Mouse (Mus musculus): ENCODE data around the gene Vangl2. TPM values are rescaled to one million over a fixed set of nuclear protein-coding genes. Genes with fewer than 3 reads are reported as not detected.

Gene Vangl2
- polyA plus RNA-seq, 1 experiment: 7.5 TPM

DNA sequence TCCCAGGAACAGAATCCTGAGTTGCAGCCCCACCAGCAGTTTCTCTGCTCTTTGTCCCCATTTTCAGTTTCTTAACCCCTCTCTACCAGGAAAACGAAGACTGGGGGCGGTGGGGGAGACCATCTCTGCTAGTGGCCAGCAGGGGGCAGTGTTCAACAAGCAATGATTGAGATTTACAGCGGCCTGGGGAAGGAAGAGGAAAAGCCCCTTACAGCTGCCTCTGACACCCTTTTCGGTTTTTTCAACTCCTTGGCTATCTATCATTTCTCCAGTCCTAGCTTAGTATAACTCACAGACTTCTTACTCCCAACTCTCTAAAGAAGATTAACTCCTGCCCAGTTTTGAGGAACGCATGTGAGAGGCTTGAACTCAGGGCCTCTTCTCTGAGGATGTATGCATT lies 18.7 kb upstream of the Vangl2 start:
- no peak for TF ChIP-seq POLR2A (IDR thresholded peaks at IDR 0.05; ENCODE audit: extremely low read depth, insufficient read depth, low read length)
- peak; percentile 76 for TF ChIP-seq CTCF (IDR thresholded peaks at IDR 0.05; ENCODE audit: extremely low read depth, insufficient read depth, low read length)
- H3K4me1 ChIP-seq (ENCODE audit: control insufficient read depth, insufficient read depth, low read length): no peaks in the 10 kb centered on the region
- no peak overlapping the region for H3K4me3 ChIP-seq (ENCODE audit: insufficient read depth, low read length)
- no peak overlapping the region for H3K27ac ChIP-seq (ENCODE audit: insufficient read depth, low read length)

DNA sequence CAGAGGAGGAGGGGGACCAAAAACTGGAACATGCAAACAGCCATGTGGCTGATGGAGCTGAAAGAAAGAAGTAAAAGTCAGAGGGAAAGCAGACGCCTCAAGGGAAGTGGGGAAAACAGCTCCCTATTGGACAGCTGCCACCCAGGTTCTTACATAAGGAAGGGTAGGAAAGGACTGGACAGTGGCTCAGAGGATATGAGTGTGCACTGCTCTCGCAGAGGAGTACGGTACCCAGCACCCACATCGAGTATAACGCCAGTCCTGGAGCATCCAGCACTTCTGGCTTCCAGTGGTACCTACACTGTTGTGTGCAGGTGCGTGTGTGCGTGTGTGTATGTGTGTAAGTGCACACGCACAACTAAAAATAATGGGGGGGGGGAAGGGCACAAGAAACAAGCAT lies 18.2 kb upstream of the Vangl2 start:
- Histone ChIP-seq H3K4me3 (ENCODE audit: insufficient read depth, low read length) (no peak overlapping the region), H3K4me1 (ENCODE audit: control insufficient read depth, insufficient read depth, low read length) (no peaks in the 10 kb centered on the region), H3K27ac (ENCODE audit: insufficient read depth, low read length) (no peak overlapping the region)
- no peak for TF ChIP-seq POLR2A (IDR thresholded peaks at IDR 0.05; ENCODE audit: extremely low read depth, insufficient read depth, low read length)
- TF ChIP-seq CTCF (IDR thresholded peaks at IDR 0.05; ENCODE audit: extremely low read depth, insufficient read depth, low read length): no peak

DNA sequence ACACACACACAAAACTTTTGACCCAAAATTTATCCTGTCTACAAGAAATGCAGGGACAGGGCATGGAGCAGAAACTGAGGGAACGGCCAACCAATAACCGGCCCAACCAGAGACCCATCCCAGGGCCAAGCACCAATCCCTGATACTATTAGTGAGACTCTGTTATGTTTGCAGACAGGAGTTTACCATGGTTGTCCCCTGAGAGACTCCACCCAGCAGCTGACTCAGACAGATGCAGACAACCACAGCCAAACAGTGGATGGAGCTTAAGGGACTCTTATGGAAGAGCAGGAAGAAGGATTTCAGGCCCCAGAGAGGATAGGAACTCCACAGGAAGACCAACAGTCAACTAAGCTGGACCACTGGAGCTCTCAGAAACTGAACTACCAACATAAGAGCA lies 1.7 kb upstream of the Vangl2 start:
- no peak for TF ChIP-seq POLR2A (IDR thresholded peaks at IDR 0.05; ENCODE audit: extremely low read depth, insufficient read depth, low read length)
- TF ChIP-seq CTCF (IDR thresholded peaks at IDR 0.05; ENCODE audit: extremely low read depth, insufficient read depth, low read length): no peak

DNA sequence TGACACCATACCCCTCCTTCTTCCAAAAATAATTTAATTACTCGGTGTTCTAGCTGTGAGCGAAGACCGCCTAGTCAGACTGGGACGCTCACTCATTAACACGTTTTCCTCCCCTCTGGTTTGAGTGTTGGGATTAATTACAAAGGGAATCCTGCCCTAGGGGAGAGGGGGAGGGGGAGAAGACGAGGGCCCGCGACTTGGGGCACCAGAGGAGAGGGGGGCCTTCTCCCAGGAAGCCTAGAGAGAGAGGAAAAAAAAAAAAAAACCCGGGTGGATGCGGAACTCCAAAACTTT lies 488 bp downstream of the Vangl2 start:
- TF ChIP-seq POLR2A (IDR thresholded peaks at IDR 0.05; ENCODE audit: extremely low read depth, insufficient read depth, low read length): no peak
- TF ChIP-seq CTCF (IDR thresholded peaks at IDR 0.05; ENCODE audit: extremely low read depth, insufficient read depth, low read length): no peak
- Histone ChIP-seq H3K4me3 (ENCODE audit: insufficient read depth, low read length) (peak overlapping the region; percentile 59), H3K4me1 (ENCODE audit: control insufficient read depth, insufficient read depth, low read length) (peaks cover 1% of the 10 kb centered on the region; the same call in 1 of the 2 replicates), H3K27ac (ENCODE audit: insufficient read depth, low read length) (peak overlapping the region; percentile 90)

More for the DNA sequence above, 1.7 kb upstream of the Vangl2 start:
- Histone ChIP-seq H3K4me3 (ENCODE audit: insufficient read depth, low read length) (no peak overlapping the region), H3K4me1 (ENCODE audit: control insufficient read depth, insufficient read depth, low read length) (peaks cover 1% of the 10 kb centered on the region; the same call in 1 of the 2 replicates), H3K27ac (ENCODE audit: insufficient read depth, low read length) (no peak overlapping the region)

DNA sequence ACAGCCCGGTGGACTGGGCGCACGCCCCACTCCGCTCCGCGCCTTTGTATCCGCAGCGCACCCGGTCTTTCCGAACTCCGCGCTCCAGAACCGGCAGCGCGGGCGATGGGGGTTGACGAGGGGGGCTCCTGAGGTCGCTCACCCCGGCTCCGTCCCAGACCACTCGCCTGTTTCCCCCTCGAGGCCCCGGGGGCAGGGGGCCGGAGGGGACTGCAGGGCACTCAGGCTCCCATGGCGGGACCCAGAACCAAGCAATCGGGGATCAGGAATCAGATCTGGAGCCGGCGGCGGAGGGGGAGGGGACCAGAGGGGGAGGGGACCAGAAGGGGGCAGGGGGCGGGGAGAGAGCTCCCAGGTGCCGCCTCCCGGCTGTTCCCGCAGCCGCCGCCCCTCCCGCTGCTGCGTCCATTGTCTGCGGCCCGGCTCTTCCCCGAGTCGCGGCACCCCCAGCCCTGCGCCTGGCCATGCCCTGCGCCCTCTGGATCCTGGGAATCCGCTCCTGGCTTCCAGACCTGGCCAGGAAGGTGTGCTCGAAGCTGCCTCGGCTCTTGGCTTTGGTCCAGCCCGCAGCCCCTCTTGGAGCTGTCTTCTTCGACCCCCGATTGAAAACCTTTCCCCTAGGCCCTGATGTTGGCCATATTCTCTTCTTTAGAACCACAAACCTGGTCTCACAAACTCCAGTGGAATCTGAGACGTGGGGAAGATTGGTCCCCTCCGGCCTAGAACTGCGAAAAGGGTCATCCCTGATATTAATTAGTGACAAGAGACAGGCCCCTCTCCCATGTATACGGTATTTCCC lies 1.0 kb downstream of the Vangl2 start:
- Histone ChIP-seq H3K27ac (ENCODE audit: insufficient read depth, low read length) (peak overlapping the region; percentile 90), H3K4me3 (ENCODE audit: insufficient read depth, low read length) (peak overlapping the region; percentile 59), H3K4me1 (ENCODE audit: control insufficient read depth, insufficient read depth, low read length) (peaks cover 1% of the 10 kb centered on the region; the same call in 1 of the 2 replicates)
- TF ChIP-seq POLR2A (IDR thresholded peaks at IDR 0.05; ENCODE audit: extremely low read depth, insufficient read depth, low read length): no peak; the same call in 1 of the 2 replicates
- TF ChIP-seq CTCF (IDR thresholded peaks at IDR 0.05; ENCODE audit: extremely low read depth, insufficient read depth, low read length): no peak

DNA sequence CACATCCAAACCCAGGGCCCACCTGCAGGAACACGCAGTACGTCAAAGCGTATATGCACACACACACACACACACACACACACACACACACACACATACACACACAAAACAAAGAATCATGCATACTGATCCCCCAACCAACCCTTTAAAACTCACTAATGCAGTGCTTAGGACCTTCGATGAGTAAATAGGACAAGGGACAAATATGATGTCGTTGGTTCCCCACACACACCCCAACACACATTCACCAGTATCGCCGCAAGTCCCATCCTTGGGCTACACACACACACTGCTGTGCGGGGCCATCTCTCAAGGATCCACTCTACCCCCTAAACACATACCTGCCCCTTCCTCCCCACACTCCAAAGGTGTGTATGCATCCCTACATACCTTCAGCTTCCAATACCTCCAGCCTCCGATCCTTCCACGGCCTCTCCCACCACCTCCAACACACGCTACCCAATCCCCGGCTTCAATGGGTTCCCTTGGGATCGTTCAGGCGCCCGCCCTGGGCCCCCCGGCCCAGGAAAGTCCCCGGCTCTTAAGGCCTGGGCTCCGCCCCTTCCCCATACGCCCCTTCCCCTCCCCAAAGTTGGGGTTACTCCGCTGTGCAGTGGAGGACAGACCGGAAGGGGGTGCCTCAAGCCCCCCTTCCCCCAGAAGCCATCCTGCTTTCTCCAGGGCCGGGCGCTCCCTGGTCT lies 1.9 kb downstream of the Vangl2 start:
- Histone ChIP-seq H3K4me1 (ENCODE audit: control insufficient read depth, insufficient read depth, low read length) (peaks cover 1% of the 10 kb centered on the region; the same call in 1 of the 2 replicates), H3K27ac (ENCODE audit: insufficient read depth, low read length) (no peak overlapping the region), H3K4me3 (ENCODE audit: insufficient read depth, low read length) (peak overlapping the region; percentile 59)
- TF ChIP-seq CTCF (IDR thresholded peaks at IDR 0.05; ENCODE audit: extremely low read depth, insufficient read depth, low read length) (no peak), POLR2A (IDR thresholded peaks at IDR 0.05; ENCODE audit: extremely low read depth, insufficient read depth, low read length) (no peak)

DNA sequence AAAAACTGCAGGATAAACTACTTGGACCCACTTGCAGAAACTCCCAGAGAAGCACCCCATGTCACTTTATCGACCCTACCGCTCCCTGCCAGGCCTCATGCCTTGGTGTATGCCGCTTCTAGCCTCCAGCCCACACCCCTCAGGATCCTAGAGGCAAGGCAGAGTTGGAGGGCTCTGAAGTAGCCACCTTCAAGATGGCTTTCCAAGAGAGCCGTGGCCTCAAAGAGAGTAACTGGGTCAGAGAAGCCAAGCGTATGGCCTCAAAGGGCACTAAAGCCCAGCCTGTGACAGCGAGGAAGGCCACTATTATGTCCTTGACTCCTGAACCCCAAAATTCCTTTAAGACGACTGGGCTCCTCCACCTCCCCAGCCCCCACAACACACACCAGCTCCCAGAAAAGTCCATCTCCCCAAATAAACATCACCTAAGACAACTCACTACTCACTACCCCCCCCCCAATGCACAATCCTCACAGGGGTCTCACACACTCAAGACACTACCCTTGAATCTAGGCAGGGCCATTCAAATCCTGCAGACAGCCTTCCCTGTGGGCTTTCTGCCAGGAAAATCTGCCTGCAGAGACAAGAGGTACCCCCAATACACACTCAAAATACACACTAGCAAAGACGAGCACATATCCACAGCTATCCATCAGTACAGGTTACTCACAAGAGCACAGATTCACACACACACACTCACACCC lies 2.9 kb downstream of the Vangl2 start:
- peak overlapping the region; percentile 59; the same call in 1 of the 2 replicates for H3K4me3 ChIP-seq (ENCODE audit: insufficient read depth, low read length)
- TF ChIP-seq CTCF (IDR thresholded peaks at IDR 0.05; ENCODE audit: extremely low read depth, insufficient read depth, low read length) (no peak), POLR2A (IDR thresholded peaks at IDR 0.05; ENCODE audit: extremely low read depth, insufficient read depth, low read length) (no peak)
- H3K27ac ChIP-seq (ENCODE audit: insufficient read depth, low read length): no peak overlapping the region
- peaks cover 3% of the 10 kb centered on the region for H3K4me1 ChIP-seq (ENCODE audit: control insufficient read depth, insufficient read depth, low read length)

DNA sequence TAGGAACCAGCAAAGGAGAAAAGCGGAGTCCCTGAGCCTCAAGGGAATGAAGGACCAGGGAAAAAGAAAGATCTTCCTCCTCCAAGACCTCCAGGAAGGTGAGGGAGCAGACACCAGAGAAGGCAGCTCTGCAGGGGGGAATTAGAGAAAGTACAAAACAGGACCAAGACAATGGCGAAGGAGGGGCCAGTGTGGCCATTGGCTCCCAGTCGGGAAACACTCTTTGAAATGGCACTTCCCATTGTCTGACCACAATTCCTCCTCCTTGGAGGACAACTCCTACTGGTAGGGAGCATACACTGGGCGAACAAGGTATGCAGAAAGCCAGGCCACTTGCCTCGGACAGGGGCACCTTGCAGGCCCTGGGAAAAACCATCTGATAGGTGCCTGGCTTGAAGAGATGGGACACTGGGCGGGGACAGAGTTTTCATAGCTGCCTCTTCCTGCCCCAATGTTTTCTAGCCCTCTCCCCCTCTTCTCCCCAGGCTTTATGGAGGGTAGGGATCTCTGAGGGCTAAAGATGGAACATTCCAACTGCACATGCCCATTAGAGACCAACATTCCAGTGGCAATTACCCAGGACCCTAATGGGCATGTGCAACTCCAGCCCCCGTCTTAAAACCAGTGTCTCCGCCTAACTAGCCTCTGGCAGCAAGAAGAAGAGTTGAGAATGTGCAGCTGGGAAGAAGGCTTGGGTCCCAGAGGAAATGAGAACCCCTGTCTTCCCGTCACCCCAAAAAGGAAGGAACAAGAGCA lies 3.9 kb downstream of the Vangl2 start:
- no peak for TF ChIP-seq CTCF (IDR thresholded peaks at IDR 0.05; ENCODE audit: extremely low read depth, insufficient read depth, low read length)
- TF ChIP-seq POLR2A (IDR thresholded peaks at IDR 0.05; ENCODE audit: extremely low read depth, insufficient read depth, low read length): no peak
- Histone ChIP-seq H3K27ac (ENCODE audit: insufficient read depth, low read length) (no peak overlapping the region), H3K4me3 (ENCODE audit: insufficient read depth, low read length) (no peak overlapping the region), H3K4me1 (ENCODE audit: control insufficient read depth, insufficient read depth, low read length) (peaks cover 5% of the 10 kb centered on the region)

Measured in cortical plate, adult 2 months (tissue).